Mouse (Mus musculus): ENCODE measurements around the gene Ints11.

- TF ChIP-seq POLR2A (IDR thresholded peaks at IDR 0.05; ENCODE audit: borderline replicate concordance, low read depth, low read length) = no peak
- no peak for TF ChIP-seq CTCF (IDR thresholded peaks at IDR 0.05; ENCODE audit: low read depth, low read length)
Measured at GRCm38 (mm10) chr4:155888181-155888580, 18.8 kb downstream of the Ints11 start.
